Mouse (Mus musculus): ENCODE results near the gene P2rx6.

Gene P2rx6

DNA sequence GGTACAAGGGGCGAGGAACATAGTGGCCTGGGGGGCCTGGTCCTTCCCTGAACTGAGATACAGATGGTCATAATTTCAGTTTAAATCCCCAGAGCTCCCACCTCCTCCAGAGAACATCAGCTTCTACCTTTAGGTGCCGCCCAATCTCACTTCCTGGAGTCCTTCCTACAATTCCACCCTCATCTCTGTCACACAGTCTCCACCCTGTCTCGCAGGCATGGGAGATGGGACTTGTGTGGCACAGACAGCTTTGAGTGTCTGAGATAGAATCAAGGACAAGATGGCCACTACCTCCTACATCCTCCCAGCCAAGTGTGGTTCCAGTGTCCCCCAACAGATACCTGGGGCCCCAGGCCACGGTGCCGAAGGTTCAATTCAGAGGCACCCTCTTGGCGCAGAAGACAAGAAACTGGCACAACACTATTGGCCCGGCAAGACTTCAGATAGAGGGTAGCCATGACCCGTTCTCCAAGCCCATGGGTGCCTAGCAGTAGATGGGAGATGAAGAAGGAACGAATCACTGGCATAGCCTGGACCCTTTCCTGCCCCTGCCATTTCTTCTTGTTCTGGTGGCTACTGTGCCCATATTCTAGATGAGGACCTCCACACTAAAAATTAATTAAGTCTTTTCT, 2.2 kb upstream of the P2rx6 start:
- in situ Hi-C loops (cut with MboI, MseI), result loop anchor here in 1 of 2 experiments (5.0 to 10.0 kb wide), 2 partner anchors 58 to 1085 kb away; partner anchors contain the start of gene Smpd4

DNA sequence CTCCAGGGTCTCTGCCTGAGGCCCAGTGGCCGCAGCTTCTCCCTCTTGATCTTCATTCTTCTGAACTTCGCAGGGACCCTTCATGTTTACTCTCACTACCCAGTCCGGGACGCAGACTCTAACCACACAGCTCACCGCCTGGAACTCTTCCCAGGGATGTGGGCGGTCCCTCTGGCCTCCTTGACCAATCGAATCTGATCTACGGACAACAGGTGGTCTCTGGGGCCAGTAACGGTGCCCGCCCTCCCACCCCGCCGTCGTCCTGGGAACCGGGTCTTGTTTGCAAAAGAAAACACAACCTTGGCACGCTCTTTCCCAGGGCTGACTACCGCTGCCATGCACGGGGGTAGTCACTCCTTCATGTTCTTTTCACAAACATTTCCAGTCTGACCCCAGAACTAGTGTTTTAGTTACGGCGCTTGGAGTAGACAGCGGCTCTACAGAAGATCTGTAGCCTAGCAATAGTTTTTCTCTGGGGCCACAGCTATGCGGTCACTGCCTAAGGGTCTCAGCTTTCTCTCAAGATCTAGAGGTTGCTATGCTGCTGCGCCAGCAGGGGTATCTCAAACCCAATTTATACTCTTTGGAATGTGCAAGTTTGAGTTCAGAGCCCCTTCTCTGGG, 446 bp upstream of the P2rx6 start, which contains the start of gene Lrrc74b:
Gene Lrrc74b (minus strand): TSS at position 120 of the 623 bp plus-strand sequence.
- in situ Hi-C loops (cut with MboI, MseI), result no loop called here

DNA sequence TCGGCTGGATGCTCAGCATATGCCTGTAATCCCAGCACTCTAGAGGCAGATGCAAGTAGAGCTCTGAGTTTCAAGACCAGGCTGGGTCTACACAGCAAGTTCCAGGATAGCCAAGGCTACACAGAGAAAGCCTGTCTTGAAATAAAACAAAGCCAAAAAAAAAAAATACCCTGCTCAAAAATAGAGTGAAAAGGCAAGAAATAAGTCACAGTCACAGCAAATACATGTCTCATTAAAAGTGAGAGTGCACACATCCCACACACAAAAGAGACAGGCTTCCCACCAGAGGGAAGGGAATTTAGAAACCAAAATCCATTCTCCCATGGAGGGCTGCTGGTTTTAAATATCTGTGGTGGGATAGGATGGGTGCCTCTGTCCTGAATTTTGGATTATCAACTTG, 1.9 kb downstream of the P2rx6 start:
- in situ Hi-C loops (cut with MboI, MseI), result no loop called here

DNA sequence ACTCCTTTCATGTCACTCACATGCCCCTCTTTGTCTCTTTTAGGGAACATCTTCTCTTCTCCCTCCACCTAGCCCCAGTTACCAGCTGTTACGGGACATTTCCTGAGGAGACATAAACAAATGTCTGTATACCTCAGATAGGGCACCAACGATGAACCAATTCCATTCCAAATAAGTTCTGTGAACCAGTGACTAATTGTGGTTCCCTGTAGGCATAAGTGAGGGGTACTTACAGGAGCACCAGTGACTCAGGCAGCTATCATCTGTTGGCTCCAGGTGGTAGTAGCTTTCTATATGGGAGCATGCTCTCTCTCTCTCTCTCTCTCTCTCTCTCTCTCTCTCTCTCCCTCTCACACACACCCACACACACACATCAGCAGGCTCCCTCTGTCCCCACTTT, 2.5 kb downstream of the P2rx6 start:
- in situ Hi-C loops (cut with MboI, MseI), result no loop called here

DNA sequence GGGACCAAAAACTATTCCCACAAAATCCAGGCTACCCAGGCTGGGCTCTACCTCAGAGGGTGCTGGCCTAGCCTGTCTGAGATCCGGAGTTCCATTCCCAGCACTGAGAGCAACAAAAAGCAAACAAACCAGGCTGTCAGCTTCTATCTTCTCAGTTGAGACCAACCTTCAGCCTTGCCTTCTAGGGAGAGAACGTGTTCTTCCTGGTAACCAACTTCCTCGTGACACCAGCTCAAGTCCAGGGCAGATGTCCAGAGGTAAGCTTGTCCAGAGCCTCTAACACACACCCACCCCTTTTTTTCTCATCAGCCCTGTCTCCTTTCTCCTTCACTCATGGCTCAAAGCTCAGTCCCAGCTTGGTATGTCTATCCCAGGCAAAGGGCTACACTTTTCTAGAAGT, 3.1 kb downstream of the P2rx6 start:
- in situ Hi-C loops (cut with MboI, MseI), result no loop called here

DNA sequence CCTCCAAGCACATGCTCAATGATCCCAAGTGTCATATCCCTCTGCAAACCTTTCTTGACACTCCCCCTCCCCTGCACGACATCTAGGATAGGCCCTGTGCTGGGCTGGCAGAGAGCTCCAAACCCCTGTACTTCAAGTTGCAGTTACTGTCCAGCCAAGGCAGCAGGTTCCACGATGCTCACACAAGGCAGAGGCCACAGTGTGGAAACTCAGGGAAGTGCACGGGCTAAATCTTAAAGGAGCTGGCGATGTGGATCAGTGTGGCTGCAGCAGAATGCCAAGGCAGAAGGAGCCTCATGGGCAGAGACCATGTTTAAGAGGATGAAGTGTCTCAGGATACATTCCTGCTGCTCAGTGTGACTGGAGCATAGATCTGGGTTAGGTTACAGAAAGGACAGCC, 4.5 kb downstream of the P2rx6 start:
- in situ Hi-C loops (cut with MboI, MseI), result no loop called here

DNA sequence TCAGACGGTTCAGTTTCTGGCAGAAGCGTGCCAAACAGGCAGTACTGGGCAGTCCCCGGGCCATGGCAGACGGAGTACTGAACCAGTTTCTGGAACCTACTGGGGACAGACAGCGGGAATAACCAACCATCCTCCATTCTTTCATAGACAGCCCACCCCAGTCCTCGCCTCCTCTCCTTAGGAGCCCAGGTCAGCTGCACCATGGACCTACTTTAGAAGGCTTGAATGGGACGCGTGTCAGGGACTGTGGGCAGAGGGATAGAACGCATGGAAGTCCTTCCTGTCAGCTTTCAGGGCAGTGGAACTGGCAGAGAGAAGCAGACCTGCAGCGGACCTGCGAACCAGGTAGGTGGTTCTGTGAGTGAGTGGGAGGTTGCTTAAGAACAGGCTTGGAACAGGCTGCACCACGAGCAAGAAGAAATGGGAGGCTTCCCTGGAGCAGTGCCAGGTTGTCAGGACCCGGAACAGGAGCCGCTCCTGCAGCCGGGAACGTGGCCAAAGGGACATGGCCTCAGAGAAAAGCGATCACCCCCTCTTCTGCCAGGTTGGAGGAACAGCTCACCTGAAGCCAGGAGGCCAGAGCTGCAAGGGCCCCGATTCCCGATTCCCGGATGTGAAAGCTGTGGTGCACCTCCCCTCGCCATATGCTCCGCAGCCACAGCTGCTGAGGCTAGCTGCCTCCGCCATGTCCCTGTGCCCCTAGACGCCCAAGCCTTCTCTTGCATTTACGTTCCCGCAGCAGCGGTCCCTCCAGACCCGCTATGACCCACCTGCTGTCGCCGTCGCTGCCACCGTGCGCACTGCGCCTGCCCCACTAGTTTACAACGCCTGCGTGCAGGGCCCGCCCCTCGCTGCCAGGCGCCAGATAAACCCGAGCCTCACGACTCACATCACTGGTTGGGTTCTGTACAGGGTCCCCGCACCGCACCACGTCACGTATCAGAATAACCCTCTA, 14.5 kb downstream of the P2rx6 start:
- in situ Hi-C loops (cut with MboI, MseI), result loop anchor here in 1 of 2 experiments (10.0 kb wide), 1 partner anchor 61 kb away; no protein-coding TSS in a partner anchor

DNA sequence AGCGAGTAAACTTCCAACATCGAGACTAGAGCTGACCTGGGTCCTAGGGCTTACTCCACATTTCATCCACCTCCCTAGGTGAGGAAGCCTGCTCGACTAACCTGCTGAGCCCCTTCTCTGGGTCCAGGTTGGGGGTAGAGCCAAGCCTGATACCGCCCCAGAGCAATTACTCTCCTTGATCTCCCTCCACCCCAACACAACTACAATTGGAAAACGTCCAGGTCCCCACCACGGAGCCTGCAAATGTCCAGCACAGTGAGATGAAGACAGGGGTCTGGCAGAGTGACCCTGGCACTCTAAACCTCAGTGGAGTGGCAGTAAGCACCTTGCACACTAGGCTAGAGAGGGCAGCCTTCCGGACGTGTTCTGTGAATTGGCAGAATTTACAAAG, 15.1 kb downstream of the P2rx6 start:
- in situ Hi-C loops (cut with MboI, MseI), result loop anchor here in 1 of 2 experiments (10.0 kb wide), 1 partner anchor 62 kb away; no protein-coding TSS in a partner anchor

DNA sequence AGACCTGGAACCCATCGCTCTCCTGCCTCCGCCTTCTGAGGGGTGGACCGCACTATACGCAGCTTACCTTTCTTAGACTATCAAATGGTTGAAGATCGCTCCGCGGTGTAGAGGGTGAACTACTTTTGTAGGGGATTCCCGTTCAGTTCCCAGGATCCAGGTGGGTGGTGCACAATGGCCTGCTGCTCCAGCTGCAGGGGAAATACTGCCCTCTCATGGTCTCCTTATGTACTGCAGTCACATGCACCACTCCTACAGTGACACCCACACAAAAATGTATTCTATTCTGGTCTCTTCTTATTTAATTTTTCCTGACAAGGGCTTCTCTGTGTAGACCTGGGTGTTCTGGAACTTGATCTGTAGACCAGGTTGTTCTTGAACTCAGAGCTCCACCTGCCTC, 21.4 kb downstream of the P2rx6 start, which contains the start of gene Slc7a4:
Gene Slc7a4 (minus strand): TSS at position 151 of the 400 bp plus-strand sequence.
- in situ Hi-C loops (cut with MboI, MseI), result no loop called here

DNA sequence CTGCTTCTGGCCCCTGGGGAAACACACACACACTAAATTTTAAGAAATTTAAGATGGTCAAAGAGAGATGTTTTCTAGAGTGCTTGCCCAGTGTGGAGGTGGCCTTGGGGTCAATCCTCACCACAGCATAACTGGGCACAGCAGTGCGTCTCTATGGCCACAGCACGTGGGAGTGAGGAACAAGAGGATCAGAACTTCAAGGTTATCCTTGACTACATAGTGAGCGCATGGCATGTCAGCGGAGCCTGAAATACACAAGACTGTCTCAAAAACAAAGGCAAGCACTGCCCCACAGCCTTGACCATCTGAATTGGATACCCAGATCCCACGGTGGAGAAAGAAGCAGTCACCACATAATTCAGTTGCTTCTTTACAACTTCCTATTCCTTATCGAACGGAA, 22.9 kb downstream of the P2rx6 start:
- in situ Hi-C loops (cut with MboI, MseI), result no loop called here

DNA sequence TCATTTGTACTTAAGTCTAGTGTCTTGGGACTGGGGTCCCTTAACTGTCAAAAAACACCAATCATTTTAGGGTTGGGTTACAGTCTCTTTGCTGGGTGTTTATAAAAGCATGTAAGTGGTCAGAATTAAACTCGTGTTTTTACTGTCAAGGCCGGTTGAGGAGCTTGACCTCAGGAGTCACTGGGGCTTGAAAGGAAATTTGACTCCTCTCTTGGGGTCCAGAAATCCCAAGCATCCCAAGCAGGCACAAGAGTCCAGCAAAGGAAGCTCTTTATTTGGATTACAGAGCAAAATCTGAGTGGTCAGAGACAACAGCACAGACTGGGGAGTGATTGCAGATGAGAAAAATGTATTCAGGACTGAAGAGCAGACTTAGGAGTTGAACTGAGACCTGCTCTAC, 29.0 kb downstream of the P2rx6 start:
- in situ Hi-C loops (cut with MboI, MseI), result no loop called here

DNA sequence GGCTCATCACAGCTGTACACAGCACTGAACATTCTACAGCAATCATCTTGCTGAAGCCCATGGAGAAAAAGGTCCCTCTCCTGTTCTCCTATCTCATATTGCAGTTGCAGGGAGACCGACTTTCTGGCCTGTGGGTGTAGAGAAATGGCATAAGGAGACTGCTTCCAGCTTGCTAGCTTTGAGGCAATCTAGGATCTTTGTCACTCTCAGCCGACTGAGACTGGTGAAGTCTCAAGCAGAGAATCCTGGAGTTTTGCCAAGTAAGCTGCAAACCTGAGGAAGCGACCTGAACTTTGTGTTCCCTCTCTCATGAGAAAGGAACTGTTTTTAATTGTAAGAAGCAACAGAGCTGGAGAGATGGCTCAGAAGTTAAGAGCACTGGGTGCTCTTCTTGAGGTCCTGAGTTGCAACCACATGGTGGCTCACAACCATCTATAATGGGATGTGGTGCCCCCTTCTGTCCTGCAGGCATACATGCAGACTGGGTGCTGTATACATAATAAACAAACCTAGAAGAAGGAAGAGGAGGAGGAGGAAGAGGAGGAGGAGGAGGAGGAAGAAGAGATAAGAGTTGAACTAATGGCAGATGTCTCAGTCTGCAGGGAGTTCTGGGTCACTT, 39.4 kb downstream of the P2rx6 start:
- in situ Hi-C loops (cut with MboI, MseI), result no loop called here

DNA sequence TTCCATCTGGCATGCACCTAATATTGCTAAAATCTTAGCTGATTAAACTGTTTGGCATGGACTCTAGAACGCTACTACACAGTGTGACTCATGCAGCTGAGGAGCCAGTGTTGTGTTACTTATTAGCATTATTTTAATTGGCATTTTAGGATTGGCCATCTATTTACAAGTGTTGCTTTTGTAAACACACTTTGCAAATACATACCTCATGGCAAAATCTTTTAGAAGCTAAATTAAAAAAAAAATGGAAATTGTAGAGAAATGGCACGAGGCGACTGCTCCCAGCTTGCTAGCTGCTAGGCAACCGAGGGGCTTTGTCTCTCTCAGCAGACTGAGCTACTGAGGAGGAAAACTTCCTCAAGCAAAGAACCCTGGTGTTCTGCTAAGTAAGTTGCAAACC, 43.3 kb downstream of the P2rx6 start:
- in situ Hi-C loops (cut with MboI, MseI), result no loop called here

DNA sequence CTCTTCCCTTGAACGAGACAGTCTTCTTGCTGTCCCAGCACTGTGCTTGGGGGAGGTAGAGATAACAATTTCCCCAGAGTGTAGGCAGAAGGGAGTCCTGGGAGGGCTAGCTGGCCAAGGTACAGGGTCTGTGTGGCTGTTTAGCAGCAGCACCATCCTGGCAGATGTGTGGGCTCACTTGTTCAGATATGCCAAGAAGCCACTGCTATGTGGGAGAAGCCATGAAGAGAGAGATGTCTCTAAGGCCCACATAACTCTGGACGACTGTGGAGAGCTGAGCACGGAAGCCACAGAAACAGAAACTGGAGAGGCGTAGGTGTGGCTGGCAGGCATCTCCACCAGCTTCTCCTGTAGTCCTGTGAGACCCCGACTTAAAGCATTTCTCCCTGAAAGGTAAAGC, 44.0 kb downstream of the P2rx6 start:
- in situ Hi-C loops (cut with MboI, MseI), result no loop called here

DNA sequence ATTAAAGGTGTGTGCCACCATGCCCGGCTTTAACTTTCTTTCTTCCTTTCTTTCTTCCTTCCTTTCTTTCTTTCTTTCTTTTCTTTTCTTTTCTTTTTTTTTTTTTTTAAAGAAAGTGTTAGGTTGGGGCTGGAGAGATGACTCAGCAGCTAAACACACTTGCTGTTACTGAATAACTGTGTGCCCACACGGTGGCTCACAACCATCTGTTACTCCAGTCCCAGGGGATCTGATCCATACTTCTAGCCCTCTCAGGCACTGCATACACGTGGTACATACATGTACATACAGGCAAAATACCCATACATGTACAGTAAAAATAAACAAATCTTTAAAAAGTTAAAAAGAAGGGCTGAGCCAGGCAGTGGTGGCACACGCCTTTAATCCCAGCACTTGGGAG, 49.7 kb downstream of the P2rx6 start:
- in situ Hi-C loops (cut with MboI, MseI), result no loop called here

DNA sequence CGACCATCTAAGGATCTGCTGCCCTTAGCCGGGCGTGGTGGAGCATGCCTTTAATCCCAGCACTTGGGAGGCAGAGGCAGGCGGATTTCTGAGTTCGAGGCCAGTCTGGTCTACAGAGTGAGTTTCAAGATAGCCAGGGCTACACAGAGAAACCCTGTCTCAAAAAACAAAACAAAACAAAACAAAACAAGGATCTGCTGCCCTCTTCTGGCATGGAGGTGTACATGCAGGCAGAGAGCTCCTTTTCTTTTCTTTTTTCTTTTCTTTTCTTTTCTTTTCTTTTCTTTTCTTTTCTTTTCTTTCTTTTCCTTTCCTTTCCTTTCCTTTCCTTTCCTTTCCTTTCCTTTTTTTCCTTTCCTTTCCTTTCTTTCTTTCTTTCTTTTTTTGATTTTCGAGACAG, 53.1 kb downstream of the P2rx6 start:
- in situ Hi-C loops (cut with MboI, MseI), result loop anchor here in 1 of 2 experiments (5.0 kb wide), 1 partner anchor 57 kb away; no protein-coding TSS in a partner anchor

DNA sequence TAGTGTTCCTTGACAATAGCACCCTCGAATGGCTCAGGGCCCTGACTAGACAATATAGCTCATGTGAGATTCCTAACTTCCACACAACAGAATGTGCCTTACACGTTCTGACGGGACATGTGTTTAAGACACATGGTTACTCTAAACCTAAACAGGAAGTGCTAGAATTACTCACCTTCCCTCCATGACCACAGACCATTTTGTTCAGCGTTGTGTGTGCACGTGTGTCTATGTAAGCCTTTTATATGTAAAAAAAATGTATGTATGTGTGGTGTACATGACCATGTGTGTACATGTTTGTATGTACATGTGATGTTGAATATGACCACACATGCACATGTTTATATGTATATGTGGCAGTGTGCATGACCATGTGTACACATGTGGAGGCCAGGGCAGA, 54.5 kb downstream of the P2rx6 start:
- in situ Hi-C loops (cut with MboI, MseI), result loop anchor here in 1 of 2 experiments (5.0 kb wide), 1 partner anchor 59 kb away; no protein-coding TSS in a partner anchor

DNA sequence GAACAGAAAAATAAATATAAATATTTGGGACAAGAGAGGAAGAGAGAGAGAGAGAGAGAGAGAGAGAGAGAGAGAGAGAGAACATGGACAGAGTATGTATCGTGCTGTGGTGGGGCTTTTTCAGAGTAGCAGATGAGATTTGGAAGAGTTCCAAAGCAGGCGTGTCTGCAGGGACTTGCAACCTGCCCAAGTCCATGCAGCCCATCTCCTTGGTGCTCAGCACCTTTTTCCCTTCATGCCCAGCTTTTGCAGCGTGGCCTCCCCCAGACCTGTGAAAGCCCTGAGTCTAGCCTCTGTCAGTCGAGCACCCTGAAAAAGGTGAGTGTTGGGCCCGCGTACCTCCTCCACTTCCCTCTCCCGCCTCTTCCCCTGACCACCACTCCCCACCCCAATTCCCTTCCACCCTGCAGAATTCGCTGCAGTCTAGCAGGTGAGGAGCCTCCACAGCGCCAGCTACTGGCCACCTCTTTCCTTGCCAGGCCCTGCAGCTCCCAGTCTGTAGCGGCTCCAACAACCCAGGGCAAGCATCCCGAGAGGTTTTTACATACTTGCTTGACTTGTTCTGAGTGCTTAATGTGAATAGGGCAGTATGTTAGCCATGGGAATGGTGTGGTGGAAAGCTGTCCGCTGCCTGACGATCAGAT, 56.4 kb downstream of the P2rx6 start:
- in situ Hi-C loops (cut with MboI, MseI), result loop anchor here in 1 of 2 experiments (5.0 kb wide), 1 partner anchor 61 kb away; no protein-coding TSS in a partner anchor

DNA sequence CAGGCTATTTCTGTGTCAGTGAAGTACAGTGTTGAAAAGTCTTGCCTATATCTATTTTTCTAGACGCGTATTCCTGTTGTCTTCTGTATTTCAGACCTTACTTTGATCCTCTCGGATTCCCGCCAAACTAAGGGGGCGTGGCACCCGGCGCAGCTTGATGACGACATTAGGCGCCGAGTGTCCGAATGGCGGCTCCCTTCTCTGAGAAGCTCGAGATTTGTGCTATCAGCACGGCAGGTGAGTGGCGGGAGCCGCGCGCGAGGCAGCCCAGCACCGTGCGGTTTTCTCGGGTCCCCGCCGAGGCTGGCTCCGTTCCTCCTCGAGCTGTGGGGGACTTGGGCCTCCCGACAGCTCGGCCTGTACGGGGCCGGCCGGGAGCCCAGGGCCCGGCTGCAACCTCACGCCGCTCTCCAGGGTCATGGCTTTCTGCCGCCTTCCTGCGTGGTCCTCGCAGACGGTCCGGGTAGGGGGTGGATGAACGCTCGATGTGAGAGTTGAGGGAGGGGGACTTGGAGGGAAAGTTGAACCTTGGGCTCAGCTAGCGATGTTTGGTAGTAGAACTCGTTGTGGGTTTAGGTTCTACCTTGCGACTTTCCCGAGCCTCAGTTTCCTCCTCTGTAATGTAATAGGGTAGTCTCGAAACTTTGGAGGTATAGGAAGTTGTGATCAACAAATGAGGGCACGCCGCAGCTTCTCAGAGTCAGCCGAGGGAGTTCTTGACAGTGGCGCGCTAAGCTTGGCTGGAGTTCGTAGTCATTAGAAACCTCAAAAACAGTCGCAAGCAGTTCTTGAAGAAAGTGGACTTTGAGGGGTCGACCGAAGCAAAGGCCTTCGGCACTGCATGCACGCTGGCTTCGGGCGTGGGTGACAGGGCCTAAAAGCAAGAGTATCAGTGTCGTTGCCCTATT, 57.8 kb downstream of the P2rx6 start, which contains the start of gene Smpd4:
Gene Smpd4 (plus strand): TSS at position 157 of the 908 bp plus-strand sequence.
- in situ Hi-C loops (cut with MboI, MseI), result loop anchor here in 1 of 2 experiments (5.0 kb wide), 1 partner anchor 62 kb away; no protein-coding TSS in a partner anchor

DNA sequence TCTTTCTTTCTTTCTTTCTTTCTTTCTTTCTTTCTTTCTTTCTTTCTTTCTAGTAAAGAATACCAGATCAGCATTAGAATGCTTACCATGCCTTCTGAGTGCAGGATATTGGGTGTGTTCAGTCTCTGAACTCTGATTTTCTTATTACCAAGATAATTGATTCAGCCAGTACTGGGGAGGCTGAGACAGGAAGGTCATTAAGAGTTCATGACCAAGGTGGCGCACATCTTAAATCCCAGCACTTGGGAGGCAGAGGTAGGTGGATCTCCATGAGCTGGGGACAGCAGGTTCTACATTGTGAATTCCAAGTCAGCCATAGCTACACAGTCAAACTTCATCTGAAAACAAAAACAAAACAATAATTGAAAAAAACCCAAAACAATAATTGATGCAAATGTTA, 60.3 kb downstream of the P2rx6 start:
- in situ Hi-C loops (cut with MboI, MseI), result no loop called here

Measured in T-helper 17 cell (primary cell).